Mouse (Mus musculus): ENCODE measurements around the gene Gm5737.

DNA sequence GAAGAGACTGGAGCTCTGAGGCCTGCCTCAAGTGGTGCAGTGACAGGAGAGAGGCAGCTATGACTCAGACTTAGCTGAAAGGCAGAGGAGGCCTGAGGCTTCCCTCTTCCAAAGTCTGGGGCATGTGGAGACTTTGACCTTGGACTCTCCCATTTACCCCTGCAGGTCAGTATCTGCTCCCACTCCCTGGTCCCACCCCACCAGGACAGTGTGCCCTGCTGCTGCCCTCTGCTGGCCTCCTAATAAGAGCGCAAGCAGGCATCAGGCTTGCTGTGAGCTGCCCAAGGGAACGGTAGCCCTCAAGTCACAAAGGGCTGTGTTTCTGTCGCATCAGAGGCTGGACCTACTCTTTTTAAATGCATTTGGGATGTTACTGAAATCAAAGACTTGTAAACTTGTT lies 14.2 kb downstream of the Gm5737 start:
- TF ChIP-seq CTCF (conservative IDR thresholded peaks at IDR 0.05; ENCODE audit: low read length) (peak; percentile 73), NANOG (IDR thresholded peaks at IDR 0.05; ENCODE audit: borderline replicate concordance, low read length) (no peak), POU5F1 (IDR thresholded peaks at IDR 0.05; ENCODE audit: borderline replicate concordance, low read length) (no peak)
